Mouse (Mus musculus) myocyte (in vitro differentiated cells): ENCODE results near the gene Bmpr1a. TPM values are rescaled to one million over a fixed set of nuclear protein-coding genes. Genes with fewer than 3 reads are reported as not detected.

Experiments
- H3K27me3 ChIP-seq: one replicate; pipeline ENCODE4 v1.6.1; 2011; ENCODE audit not compliant: control insufficient read depth, insufficient read depth, insufficient read length
- H3K36me3 ChIP-seq: one replicate; pipeline ENCODE4 v1.6.1; 2011; ENCODE audit not compliant: control insufficient read depth, insufficient read depth
- H3K4me2 ChIP-seq: one replicate; pipeline ENCODE4 v1.6.1; 2011; ENCODE audit warnings: low read depth, control low read depth
- H3K4me3 ChIP-seq: one replicate; pipeline ENCODE4 v1.5.1; 2011; ENCODE audit warnings: mild to moderate bottlenecking, control low read depth, moderate library complexity
- H3K79me2 ChIP-seq: one replicate; pipeline ENCODE4 v1.6.1; 2011; ENCODE audit not compliant: control insufficient read depth, insufficient read depth
- H3ac ChIP-seq: one replicate; pipeline ENCODE4 v1.6.1; 2011; ENCODE audit not compliant: control insufficient read depth, insufficient read length
- CEBPB ChIP-seq: IDR thresholded peaks from 2 replicates; pipeline ENCODE4 v1.6.1; 2011; ENCODE audit warnings: mild to moderate bottlenecking, moderate library complexity; ENCODE audit not compliant: poor library complexity, insufficient read depth, severe bottlenecking
- E2F4 ChIP-seq: IDR thresholded peaks from one replicate; pipeline ENCODE4 v1.6.1; 2011; ENCODE audit warnings: mild to moderate bottlenecking, control low read depth, moderate library complexity; ENCODE audit not compliant: insufficient read depth
- MAX ChIP-seq: IDR thresholded peaks from one replicate; pipeline ENCODE4 v1.6.1; 2011; ENCODE audit warnings: low read depth, mild to moderate bottlenecking, control low read depth
- MYOD1 ChIP-seq, 3 experiments: IDR thresholded peaks; one replicate each; pipeline ENCODE4 v1.6.1; 2011; ENCODE audit warnings: control low read depth in 2 of 3, low read depth in 2 of 3, mild to moderate bottlenecking in 2 of 3, moderate library complexity in 1 of 3; ENCODE audit not compliant: insufficient read length in 2 of 3, control insufficient read depth in 1 of 3
- MYOG ChIP-seq, 3 experiments: IDR thresholded peaks; one replicate each; pipeline ENCODE4 v1.6.1; 2011; ENCODE audit warnings: control low read depth in 2 of 3, low read depth in 2 of 3, mild to moderate bottlenecking in 2 of 3; ENCODE audit not compliant: insufficient read length in 2 of 3, control insufficient read depth in 1 of 3, insufficient read depth in 1 of 3
- POLR2A ChIP-seq: IDR thresholded peaks from one replicate; pipeline ENCODE4 v1.6.1; 2011; ENCODE audit warnings: low read depth, mild to moderate bottlenecking, control low read depth, moderate library complexity; ENCODE audit not compliant: insufficient read length
- POLR2AphosphoS2 ChIP-seq: IDR thresholded peaks from one replicate; pipeline ENCODE4 v1.6.1; 2011; ENCODE audit warnings: low read depth, control low read depth; ENCODE audit not compliant: insufficient read length
- REST ChIP-seq: IDR thresholded peaks from one replicate; pipeline ENCODE4 v1.6.1; 2011; ENCODE audit warnings: mild to moderate bottlenecking, control low read depth, moderate library complexity; ENCODE audit not compliant: insufficient read depth, insufficient read length
- SRF ChIP-seq: IDR thresholded peaks from one replicate; pipeline ENCODE4 v1.6.1; 2011; ENCODE audit warnings: low read depth; ENCODE audit not compliant: control insufficient read depth, insufficient read length
- TCF12 ChIP-seq: IDR thresholded peaks from one replicate; pipeline ENCODE4 v1.6.1; 2011; ENCODE audit warnings: mild to moderate bottlenecking, control low read depth; ENCODE audit not compliant: poor library complexity, insufficient read depth, severe bottlenecking
- TCF3 ChIP-seq: IDR thresholded peaks from one replicate; pipeline ENCODE4 v1.6.1; 2011; ENCODE audit warnings: low read depth, control low read depth; ENCODE audit not compliant: insufficient read length
- USF1 ChIP-seq: IDR thresholded peaks from one replicate; pipeline ENCODE4 v1.6.1; 2011; ENCODE audit warnings: low read depth, mild to moderate bottlenecking, control low read depth, moderate library complexity
- polyA plus RNA-seq: library from polyadenylated mRNA; unstranded; fragments of >200 nt; fragmentation: generic; extraction: Trizol; gene quantifications from one replicate; pipeline ENCODE4 v1.2.1, GENCODE M21; 2012; ENCODE audit warnings: missing spikeins

Bmpr1a gene
- polyA plus RNA-seq, 1 experiment: 10.5 TPM

GRCm38 (mm10) chr14:34502475-34503324 is 441 bp downstream of the Bmpr1a start:
- H3ac ChIP-seq: peak overlapping the region; percentile 96
- H3K27me3 ChIP-seq: no peaks in the 10 kb centered on the region
- peaks cover 41% of the 10 kb centered on the region for H3K79me2 ChIP-seq
- H3K4me2 ChIP-seq: peak overlapping the region; percentile 85
- TF ChIP-seq TCF3 (no peak), POLR2AphosphoS2 (peak; percentile 54), REST (no peak), MYOD1 (IDR thresholded peaks at IDR 0.05; ENCODE audit: control insufficient read depth in 1 of 3, insufficient read length in 2 of 3, low read depth in 2 of 3) (peak in 1 of 3 experiments; percentile 2), POLR2A (peak; percentile 65)
- H3K4me3 ChIP-seq: peak overlapping the region; percentile 69
- no peaks in the 10 kb centered on the region for H3K36me3 ChIP-seq

GRCm38 (mm10) chr14:34501804-34502474 is 1.2 kb downstream of the Bmpr1a start:
- H3K4me2 ChIP-seq: peak overlapping the region; percentile 76
- H3K4me3 ChIP-seq: peak overlapping the region; percentile 69
- TF ChIP-seq MYOD1 (IDR thresholded peaks at IDR 0.05; ENCODE audit: control insufficient read depth in 1 of 3, insufficient read length in 2 of 3, low read depth in 2 of 3) (peak in 2 of 3 experiments; percentile 62 to 79), SRF (no peak), MYOG (IDR thresholded peaks at IDR 0.05; ENCODE audit: control insufficient read depth in 1 of 3, insufficient read depth in 1 of 3, insufficient read length in 2 of 3, low read depth in 2 of 3) (peak in 1 of 3 experiments; percentile 70), POLR2AphosphoS2 (peak; percentile 27), TCF3 (no peak), POLR2A (peak; percentile 27)

GRCm38 (mm10) chr14:34501447-34501803 is 1.7 kb downstream of the Bmpr1a start:
- Histone ChIP-seq H3K4me2 (peak overlapping the region; percentile 76), H3K27me3 (no peaks in the 10 kb centered on the region), H3K36me3 (no peaks in the 10 kb centered on the region), H3K4me3 (peak overlapping the region; percentile 69), H3ac (peak overlapping the region; percentile 96), H3K79me2 (peaks cover 54% of the 10 kb centered on the region)
- TF ChIP-seq REST: no peak
- TF ChIP-seq MYOD1 (IDR thresholded peaks at IDR 0.05; ENCODE audit: control insufficient read depth in 1 of 3, insufficient read length in 2 of 3, low read depth in 2 of 3): no peak
- no peak for TF ChIP-seq POLR2AphosphoS2
- TF ChIP-seq TCF3: no peak
- no peak for TF ChIP-seq TCF12

More at GRCm38 (mm10) chr14:34501804-34502474, 1.2 kb downstream of the Bmpr1a start:
- H3K79me2 ChIP-seq: peaks cover 49% of the 10 kb centered on the region
- peak overlapping the region; percentile 96 for H3ac ChIP-seq
- no peaks in the 10 kb centered on the region for H3K27me3 ChIP-seq
- no peaks in the 10 kb centered on the region for H3K36me3 ChIP-seq

GRCm38 (mm10) chr14:34500309-34500708 is 2.8 kb downstream of the Bmpr1a start:
- TF ChIP-seq POLR2A (no peak), MAX (no peak), MYOG (IDR thresholded peaks at IDR 0.05; ENCODE audit: control insufficient read depth in 1 of 3, insufficient read depth in 1 of 3, insufficient read length in 2 of 3, low read depth in 2 of 3) (no peak), TCF3 (no peak), POLR2AphosphoS2 (no peak), MYOD1 (IDR thresholded peaks at IDR 0.05; ENCODE audit: control insufficient read depth in 1 of 3, insufficient read length in 2 of 3, low read depth in 2 of 3) (no peak), CEBPB (no peak), E2F4 (no peak), TCF12 (no peak), USF1 (no peak), SRF (no peak), REST (no peak)
- H3K27me3 ChIP-seq: no peaks in the 10 kb centered on the region
- no peak overlapping the region for H3ac ChIP-seq
- peak overlapping the region; percentile 69 for H3K4me3 ChIP-seq
- H3K79me2 ChIP-seq: peaks cover 65% of the 10 kb centered on the region
- H3K36me3 ChIP-seq: no peaks in the 10 kb centered on the region
- peak overlapping the region; percentile 76 for H3K4me2 ChIP-seq

- peak overlapping the region; percentile 76 for H3K4me2 ChIP-seq
- TF ChIP-seq POLR2AphosphoS2 (no peak), REST (no peak), TCF3 (no peak), TCF12 (no peak), MYOG (IDR thresholded peaks at IDR 0.05; ENCODE audit: control insufficient read depth in 1 of 3, insufficient read depth in 1 of 3, insufficient read length in 2 of 3, low read depth in 2 of 3) (no peak), CEBPB (no peak), USF1 (no peak), E2F4 (no peak), POLR2A (no peak), SRF (no peak), MAX (no peak), MYOD1 (IDR thresholded peaks at IDR 0.05; ENCODE audit: control insufficient read depth in 1 of 3, insufficient read length in 2 of 3, low read depth in 2 of 3) (no peak)
- no peak overlapping the region for H3ac ChIP-seq
- H3K4me3 ChIP-seq: no peak overlapping the region
- H3K27me3 ChIP-seq: no peaks in the 10 kb centered on the region
- peaks cover 72% of the 10 kb centered on the region for H3K79me2 ChIP-seq
- H3K36me3 ChIP-seq: no peaks in the 10 kb centered on the region
Observed at GRCm38 (mm10) chr14:34499664-34500063, 3.5 kb downstream of the Bmpr1a start.
